Mouse (Mus musculus): Measurements from ENCODE around the gene Stx6. TPM values are rescaled to one million over a fixed set of nuclear protein-coding genes. Genes with fewer than 3 reads are reported as not detected.

Gene Stx6
- total and polyA plus RNA-seq, 2 experiments from 2014 or later: 39.6 to 56.6 TPM

DNA sequence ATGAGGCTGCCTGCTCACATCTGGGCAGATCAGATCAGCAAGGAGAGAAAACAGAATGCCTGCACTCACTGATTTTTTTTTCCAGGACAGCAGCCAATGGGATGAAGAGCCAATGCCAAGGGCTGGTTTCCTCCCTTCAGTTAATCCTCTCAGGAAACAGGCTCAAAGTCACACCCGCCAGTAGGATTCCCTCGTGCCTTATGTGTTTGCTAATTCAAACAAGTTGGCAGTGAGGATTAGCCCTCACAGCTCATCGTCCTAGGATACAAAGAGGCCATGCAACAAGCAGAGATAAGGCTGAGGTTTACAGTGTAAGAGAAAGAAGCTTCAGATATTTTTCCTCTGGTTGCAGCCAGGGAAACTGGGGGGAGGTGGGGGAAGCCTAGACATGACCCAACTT lies 44.6 kb upstream of the Stx6 start:
- no peak; the same call in 1 of the 2 replicates for ATAC-seq (ENCODE audit: insufficient read depth, low read depth)

DNA sequence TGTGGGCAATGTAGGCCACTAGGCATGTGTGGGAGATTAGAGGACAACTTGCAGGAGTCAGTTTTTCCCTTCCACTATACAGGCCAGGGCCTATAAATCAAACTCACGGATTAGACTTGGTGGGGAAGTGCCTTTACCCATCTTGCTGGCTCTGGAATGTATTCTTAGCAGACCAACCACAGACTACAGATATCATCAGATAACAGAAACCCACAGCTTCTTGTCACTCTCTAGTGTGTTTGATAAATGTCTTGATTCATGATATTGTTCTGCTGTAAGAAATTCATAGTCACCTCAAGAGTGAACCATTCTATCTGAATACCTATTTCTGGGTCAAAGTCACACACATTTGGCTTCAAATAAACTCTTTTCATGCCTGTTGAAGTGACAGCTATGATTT lies 38.8 kb upstream of the Stx6 start:
- 81% methylated on average over 1 of the region's 1 CpGs for WGBS
- Histone ChIP-seq H3K27me3 (ENCODE audit: control insufficient read depth, insufficient read depth, low read length) (no peaks in the 10 kb centered on the region), H3K4me1 (ENCODE audit: control insufficient read depth, insufficient read depth) (peaks cover 5% of the 10 kb centered on the region; the same call in 1 of the 2 replicates), H3K27ac (ENCODE audit: low read depth) (no peak overlapping the region), H3K4me2 (ENCODE audit: low read depth, low read length) (no peak overlapping the region), H3K36me3 (replicated peaks; ENCODE audit: control insufficient read depth, insufficient read depth, low read length) (no peaks in the 10 kb centered on the region), H3K9ac (replicated peaks; ENCODE audit: low read depth, low read length) (no peak overlapping the region), H3K9me3 (replicated peaks; ENCODE audit: control insufficient read depth, low read length) (no peaks in the 10 kb centered on the region), H3K4me3 (ENCODE audit: low read depth, low read length) (no peak overlapping the region)
- ATAC-seq (ENCODE audit: insufficient read depth, low read depth) (no peak), DNase-seq (ENCODE audit: low spot score) (no peak)
- no peak for TF ChIP-seq CTCF (IDR thresholded peaks at IDR 0.05; ENCODE audit: low read depth)
- no peak for TF ChIP-seq EP300 (IDR thresholded peaks at IDR 0.05; ENCODE audit: low read depth)

More for the DNA sequence above, 44.6 kb upstream of the Stx6 start:
- no peaks in the 10 kb centered on the region for H3K27me3 ChIP-seq (ENCODE audit: control insufficient read depth, insufficient read depth, low read length)
- H3K4me1 ChIP-seq (ENCODE audit: control insufficient read depth, insufficient read depth): peaks cover 23% of the 10 kb centered on the region
- TF ChIP-seq EP300 (IDR thresholded peaks at IDR 0.05; ENCODE audit: low read depth) (no peak), CTCF (IDR thresholded peaks at IDR 0.05; ENCODE audit: low read depth) (no peak)
- no peaks in the 10 kb centered on the region for H3K9me3 ChIP-seq (replicated peaks; ENCODE audit: control insufficient read depth, low read length)
- no peak overlapping the region for H3K4me2 ChIP-seq (ENCODE audit: low read depth, low read length)
- peak; percentile 29 for DNase-seq (ENCODE audit: low spot score)
- H3K4me3 ChIP-seq (ENCODE audit: low read depth, low read length): no peak overlapping the region
- WGBS: 11% methylated on average over 3 of the region's 3 CpGs
- no peak overlapping the region for H3K9ac ChIP-seq (replicated peaks; ENCODE audit: low read depth, low read length)
- H3K36me3 ChIP-seq (replicated peaks; ENCODE audit: control insufficient read depth, insufficient read depth, low read length): no peaks in the 10 kb centered on the region
- H3K27ac ChIP-seq (ENCODE audit: low read depth): no peak overlapping the region

- ATAC-seq (ENCODE audit: insufficient read depth, low read depth): peak; percentile 87
- DNase-seq (ENCODE audit: low spot score): peak; percentile 74
- no peaks in the 10 kb centered on the region for H3K9me3 ChIP-seq (replicated peaks; ENCODE audit: control insufficient read depth, low read length)
- no peaks in the 10 kb centered on the region for H3K27me3 ChIP-seq (ENCODE audit: control insufficient read depth, insufficient read depth, low read length)
- no peak overlapping the region for H3K4me3 ChIP-seq (ENCODE audit: low read depth, low read length)
- no peaks in the 10 kb centered on the region for H3K36me3 ChIP-seq (replicated peaks; ENCODE audit: control insufficient read depth, insufficient read depth, low read length)
- peak overlapping the region; percentile 54 for H3K27ac ChIP-seq (ENCODE audit: low read depth)
- peak overlapping the region; percentile 1; the same call in 1 of the 2 replicates for H3K4me2 ChIP-seq (ENCODE audit: low read depth, low read length)
- H3K9ac ChIP-seq (replicated peaks; ENCODE audit: low read depth, low read length): no peak overlapping the region
- TF ChIP-seq CTCF (IDR thresholded peaks at IDR 0.05; ENCODE audit: low read depth) (no peak), EP300 (IDR thresholded peaks at IDR 0.05; ENCODE audit: low read depth) (no peak)
- 56% methylated on average over 21 of the region's 21 CpGs for WGBS
- peaks cover 5% of the 10 kb centered on the region; the same call in 1 of the 2 replicates for H3K4me1 ChIP-seq (ENCODE audit: control insufficient read depth, insufficient read depth)
Measured at GRCm38 (mm10) chr1:155121977-155122939, 36.3 kb upstream of the Stx6 start.

DNA sequence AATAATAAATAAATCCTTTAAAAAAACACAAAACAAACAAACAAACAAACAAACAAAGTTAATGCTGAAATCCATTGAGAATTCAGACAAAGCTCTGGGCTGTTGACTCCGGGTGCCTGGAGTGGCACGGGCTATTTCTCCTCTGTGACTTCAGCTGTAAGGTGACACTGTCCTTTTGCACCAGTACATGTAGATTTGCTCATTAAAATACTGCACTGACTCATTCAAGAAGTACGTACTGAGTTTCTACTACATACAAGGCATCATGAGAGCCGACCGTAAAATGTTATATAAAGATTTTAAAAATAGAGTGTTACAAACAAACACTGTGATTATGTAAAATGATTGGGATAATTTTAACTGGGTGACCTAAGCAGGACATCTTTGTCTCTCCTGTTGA lies 34.1 kb upstream of the Stx6 start:
- Histone ChIP-seq H3K4me2 (ENCODE audit: low read depth, low read length) (no peak overlapping the region), H3K36me3 (replicated peaks; ENCODE audit: control insufficient read depth, insufficient read depth, low read length) (no peaks in the 10 kb centered on the region), H3K4me3 (ENCODE audit: low read depth, low read length) (no peak overlapping the region), H3K27me3 (ENCODE audit: control insufficient read depth, insufficient read depth, low read length) (no peaks in the 10 kb centered on the region), H3K4me1 (ENCODE audit: control insufficient read depth, insufficient read depth) (peaks cover 5% of the 10 kb centered on the region; the same call in 1 of the 2 replicates), H3K9ac (replicated peaks; ENCODE audit: low read depth, low read length) (no peak overlapping the region), H3K9me3 (replicated peaks; ENCODE audit: control insufficient read depth, low read length) (no peaks in the 10 kb centered on the region), H3K27ac (ENCODE audit: low read depth) (no peak overlapping the region)
- TF ChIP-seq CTCF (IDR thresholded peaks at IDR 0.05; ENCODE audit: low read depth) (no peak), EP300 (IDR thresholded peaks at IDR 0.05; ENCODE audit: low read depth) (no peak)
- WGBS: 67% methylated on average over 5 of the region's 5 CpGs
- DNase-seq (ENCODE audit: low spot score) (peak; percentile 51), ATAC-seq (ENCODE audit: insufficient read depth, low read depth) (peak; percentile 64; the same call in 1 of the 2 replicates)

DNA sequence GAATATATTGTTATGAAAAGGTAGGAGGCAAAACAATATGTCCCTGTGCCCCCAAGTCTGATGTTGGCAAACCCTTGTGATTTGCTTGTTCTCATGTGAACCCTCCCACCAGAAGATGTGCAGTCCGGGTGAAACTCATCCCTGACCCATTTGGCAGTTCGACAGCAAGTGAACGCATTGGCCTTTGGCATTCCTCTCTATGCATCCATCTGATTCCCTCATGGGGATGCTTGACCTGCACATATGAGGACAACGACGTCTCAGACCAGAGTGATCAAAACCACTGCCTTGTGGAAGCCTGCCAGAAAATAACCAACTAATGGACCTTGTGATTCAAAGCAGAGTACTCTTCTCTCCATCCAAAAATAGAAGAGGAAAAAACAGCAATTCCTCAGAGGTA lies 31.8 kb upstream of the Stx6 start:
- ATAC-seq (ENCODE audit: insufficient read depth, low read depth) (no peak), DNase-seq (ENCODE audit: low spot score) (no peak)
- Histone ChIP-seq H3K27ac (ENCODE audit: low read depth) (no peak overlapping the region), H3K27me3 (ENCODE audit: control insufficient read depth, insufficient read depth, low read length) (no peaks in the 10 kb centered on the region), H3K9ac (replicated peaks; ENCODE audit: low read depth, low read length) (no peak overlapping the region), H3K9me3 (replicated peaks; ENCODE audit: control insufficient read depth, low read length) (no peaks in the 10 kb centered on the region), H3K4me1 (ENCODE audit: control insufficient read depth, insufficient read depth) (peaks cover 5% of the 10 kb centered on the region; the same call in 1 of the 2 replicates), H3K4me2 (ENCODE audit: low read depth, low read length) (no peak overlapping the region), H3K36me3 (replicated peaks; ENCODE audit: control insufficient read depth, insufficient read depth, low read length) (peaks cover 8% of the 10 kb centered on the region), H3K4me3 (ENCODE audit: low read depth, low read length) (no peak overlapping the region)
- TF ChIP-seq EP300 (IDR thresholded peaks at IDR 0.05; ENCODE audit: low read depth) (no peak), CTCF (IDR thresholded peaks at IDR 0.05; ENCODE audit: low read depth) (no peak)
- WGBS: 58% methylated on average over 5 of the region's 5 CpGs

All from heart, postnatal 0 days (tissue).